Comparison of ENCODE assay signal across 14 mouse cellular contexts in genomic region chr15:32367841-32368240, GRCm38 (mm10).
"Had no signal": no experiment of that assay in that cellular context is flagged by ENCODE, and none has a peak within 500 bp of the region (broad histone marks: within the 10 kb centered on the region; RNA-seq: fewer than 3 reads in every experiment).

No protein-coding gene starts in this region.

- H3K4me3 ChIP-seq: kidney, embryonic 15.5 days; megakaryocyte, embryonic 14.5 days; midbrain, embryonic 13.5 days; myocyte; neural tube, embryonic 13.5 days had no signal

- H3K27ac ChIP-seq: kidney, embryonic 15.5 days; macrophage; midbrain, embryonic 13.5 days; neural tube, embryonic 13.5 days; stomach, postnatal 0 days had no signal

- H3K4me1 ChIP-seq: kidney, embryonic 15.5 days; megakaryocyte, embryonic 14.5 days; midbrain, embryonic 13.5 days; neural tube, embryonic 13.5 days had no signal

- H3K9me3 ChIP-seq: kidney, embryonic 15.5 days; megakaryocyte, embryonic 14.5 days; midbrain, embryonic 13.5 days; neural tube, embryonic 13.5 days had no signal

- H3K36me3 ChIP-seq: kidney, embryonic 15.5 days; midbrain, embryonic 13.5 days; neural tube, embryonic 13.5 days had no signal

- DNase-seq: kidney, adult 2 months; kidney, postnatal 14 days; left cerebral cortex, postnatal 4 days; lung, embryonic 14.5 days; lung, postnatal 14 days; right cerebral cortex, postnatal 14 days had no signal

- H3K4me2 ChIP-seq: kidney, embryonic 15.5 days; liver, embryonic 11.5 days; lung, embryonic 14.5 days; midbrain, embryonic 13.5 days; neural tube, embryonic 13.5 days had no signal

- H3K9ac ChIP-seq: kidney, embryonic 15.5 days; lung, embryonic 14.5 days; midbrain, embryonic 13.5 days; neural tube, embryonic 13.5 days had no signal

- ATAC-seq: midbrain, embryonic 13.5 days had no signal

- H3K27me3 ChIP-seq: kidney, embryonic 15.5 days; megakaryocyte, embryonic 14.5 days; midbrain, embryonic 13.5 days; neural tube, embryonic 13.5 days had no signal
